Mouse (Mus musculus) midbrain, embryonic 13.5 days (tissue): ENCODE results near the gene Lsm4. TPM values are rescaled to one million over a fixed set of nuclear protein-coding genes. Genes with fewer than 3 reads are reported as not detected.

Experiments used
- ATAC-seq: fragments of 200-750 bp; cut with Nextera tagmentation; 2 replicates; pipeline ENCODE4 v1.8.0; 2017; ENCODE audit warnings: mild to moderate bottlenecking, moderate TSS enrichment, moderate library complexity
- H3K27ac ChIP-seq: fragments of 300-500 bp; sonication (generic); 2 replicates; pipeline ENCODE4 v1.5.1; 2015; ENCODE audit warnings: inconsistent platforms, mild to moderate bottlenecking, moderate library complexity
- H3K27me3 ChIP-seq: fragments of 300-500 bp; sonication (generic); 2 replicates; pipeline ENCODE4 v1.6.1; 2015; ENCODE audit warnings: mild to moderate bottlenecking, inconsistent platforms
- H3K36me3 ChIP-seq: fragments of 300-500 bp; sonication (generic); 2 replicates; pipeline ENCODE4 v1.6.1; 2015; ENCODE audit warnings: mild to moderate bottlenecking, inconsistent platforms
- H3K4me1 ChIP-seq: fragments of 300-500 bp; sonication (generic); replicated peaks from 2 replicates; pipeline ENCODE4 v1.6.1; 2015; ENCODE audit warnings: inconsistent platforms
- H3K4me2 ChIP-seq: fragments of 300-500 bp; sonication (generic); replicated peaks from 2 replicates; pipeline ENCODE4 v1.6.1; 2015; ENCODE audit warnings: moderate library complexity, mild to moderate bottlenecking, inconsistent platforms
- H3K4me3 ChIP-seq: fragments of 300-500 bp; sonication (generic); replicated peaks from 2 replicates; pipeline ENCODE4 v1.5.1; 2015; ENCODE audit warnings: mild to moderate bottlenecking, inconsistent platforms
- H3K9ac ChIP-seq: fragments of 300-500 bp; sonication (generic); replicated peaks from 2 replicates; pipeline ENCODE4 v1.6.1; 2015; ENCODE audit warnings: mild to moderate bottlenecking, inconsistent platforms
- H3K9me3 ChIP-seq: fragments of 300-500 bp; sonication (generic); 2 replicates; pipeline ENCODE4 v1.6.1; 2016; ENCODE audit warnings: mild to moderate bottlenecking, inconsistent platforms
- WGBS: fragments of 180-500 bp; shearing (Covaris S2); methylation state at CpG from one replicate; pipeline ENCODE4 v1.1.7; 2015; 5-methylcytosine and 5-hydroxymethylcytosine counted together
- polyA plus RNA-seq: library from polyadenylated mRNA; unstranded; fragments of >200 nt; fragmentation: Nextera tagmentation; extraction: Ambion mirVana; gene quantifications from 2 replicates; pipeline ENCODE4 v1.2.1, GENCODE M21; 2015

Gene Lsm4
- polyA plus RNA-seq, 1 experiment from 2014 or later, result 201 TPM

DNA sequence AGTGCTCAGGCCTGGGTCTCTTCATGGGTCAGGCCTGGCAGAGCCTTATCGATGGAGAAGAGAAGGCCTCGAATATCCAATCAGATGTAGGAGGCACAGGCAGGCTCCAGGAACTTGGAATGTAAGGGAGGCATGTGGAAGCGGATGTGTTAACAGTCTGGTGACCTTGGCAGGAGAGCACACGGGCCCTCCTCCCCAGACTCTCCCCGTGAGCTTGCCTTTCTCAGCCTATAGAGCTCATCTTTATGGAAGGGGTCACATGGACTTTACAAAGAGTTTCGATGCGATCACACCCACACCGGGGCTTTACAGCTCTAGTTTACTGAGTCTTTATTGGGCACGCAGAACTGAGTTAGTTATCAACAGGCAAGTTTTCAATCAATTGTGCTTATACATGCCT, 34.3 kb upstream of the Lsm4 start:
- Histone ChIP-seq H3K9me3 (no peaks in the 10 kb centered on the region), H3K4me3 (no peak overlapping the region), H3K27ac (no peak overlapping the region), H3K27me3 (no peaks in the 10 kb centered on the region), H3K4me1 (peaks cover 11% of the 10 kb centered on the region), H3K4me2 (no peak overlapping the region), H3K36me3 (no peaks in the 10 kb centered on the region), H3K9ac (no peak overlapping the region)
- no peak for ATAC-seq
- 77% methylated on average over 9 of the region's 9 CpGs for WGBS

DNA sequence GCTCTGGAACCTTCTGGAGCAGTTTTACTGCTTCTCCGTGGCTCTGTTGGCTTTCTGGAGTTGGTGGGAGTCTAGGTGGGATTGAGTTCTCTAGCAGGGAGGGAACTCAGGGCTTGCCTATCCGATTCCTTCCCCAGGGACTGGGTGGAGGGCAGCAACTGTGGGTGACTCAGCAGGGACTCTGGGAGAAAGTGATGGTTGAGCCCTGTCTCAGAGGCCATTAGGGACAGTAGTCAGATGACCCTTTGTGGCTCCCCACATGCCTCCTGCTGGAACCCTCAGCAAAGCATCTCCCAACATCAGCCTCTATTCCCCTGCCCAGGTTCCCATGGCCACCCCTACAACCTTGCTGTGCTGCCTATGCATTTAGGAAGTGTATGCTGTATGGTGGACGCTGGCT, 30.0 kb upstream of the Lsm4 start:
- H3K9me3 ChIP-seq, result no peaks in the 10 kb centered on the region
- 61% methylated on average over 3 of the region's 3 CpGs for WGBS
- no peak overlapping the region for H3K9ac ChIP-seq
- H3K4me3 ChIP-seq, result no peak overlapping the region
- no peak for ATAC-seq
- no peak overlapping the region for H3K4me2 ChIP-seq
- no peaks in the 10 kb centered on the region for H3K27me3 ChIP-seq
- H3K27ac ChIP-seq, result no peak overlapping the region
- H3K4me1 ChIP-seq, result peaks cover 15% of the 10 kb centered on the region
- no peaks in the 10 kb centered on the region for H3K36me3 ChIP-seq

DNA sequence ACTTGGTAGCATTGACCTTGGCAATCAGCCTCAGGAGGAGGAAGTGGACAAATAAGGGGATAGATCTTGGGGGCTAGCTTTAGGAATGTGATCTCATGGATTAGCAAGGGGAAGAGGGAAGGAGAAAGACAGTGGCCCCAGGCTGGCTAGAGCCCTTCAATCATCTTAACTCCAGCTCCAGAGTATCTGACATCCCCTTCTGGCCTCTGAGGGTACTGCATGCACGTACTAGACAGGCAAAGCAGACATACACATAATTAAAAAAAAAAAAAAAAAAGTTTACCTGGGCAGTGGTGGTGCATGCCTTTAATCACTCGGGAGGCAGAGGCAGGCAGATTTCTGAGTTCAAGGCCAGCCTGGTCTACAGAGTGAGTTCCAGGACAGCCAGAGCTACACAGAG, 29.0 kb upstream of the Lsm4 start:
- H3K4me1 ChIP-seq, result peaks cover 22% of the 10 kb centered on the region
- no peak overlapping the region for H3K9ac ChIP-seq
- peaks cover under 1% of the 10 kb centered on the region; the same call in 1 of the 2 replicates for H3K36me3 ChIP-seq
- no peak for ATAC-seq
- H3K4me2 ChIP-seq, result no peak overlapping the region
- 91% methylated on average over 2 of the region's 2 CpGs for WGBS
- no peak overlapping the region for H3K4me3 ChIP-seq
- no peak overlapping the region for H3K27ac ChIP-seq
- no peaks in the 10 kb centered on the region for H3K9me3 ChIP-seq
- H3K27me3 ChIP-seq, result no peaks in the 10 kb centered on the region

DNA sequence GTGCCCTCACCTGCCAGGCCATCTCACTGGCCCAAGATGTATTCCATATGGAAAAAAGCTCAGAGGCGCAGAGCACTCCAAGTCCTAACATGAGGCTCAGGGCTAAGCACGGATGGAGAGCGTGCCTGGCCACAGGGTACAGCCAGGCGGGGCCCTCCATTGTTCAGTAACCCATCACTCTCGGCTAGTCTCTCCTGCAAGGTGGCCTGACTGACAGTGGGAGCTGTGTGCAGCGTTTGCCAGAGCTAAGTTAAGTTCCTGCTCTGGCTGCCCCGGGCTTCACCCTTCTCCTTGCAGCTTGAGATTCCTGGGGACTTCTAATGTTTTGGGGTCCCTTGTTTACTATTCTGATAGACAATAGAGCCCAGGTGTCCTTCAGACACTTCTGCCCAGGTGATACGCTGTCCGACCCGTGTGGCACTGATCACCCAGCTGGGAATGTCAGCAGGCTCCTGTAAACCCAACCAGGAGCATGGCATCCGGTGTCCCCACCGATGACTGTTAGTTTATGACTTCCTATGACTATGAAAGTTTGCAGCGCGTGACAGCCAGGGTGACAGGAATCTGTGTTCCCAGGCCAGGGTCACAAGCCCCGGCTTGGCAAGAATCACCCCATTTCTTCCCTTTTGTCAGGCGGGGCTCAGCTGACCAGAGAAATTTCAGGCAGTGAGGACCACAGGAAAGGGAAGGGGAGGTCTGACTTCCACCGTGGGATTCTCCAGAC, 27.4 kb upstream of the Lsm4 start:
- Histone ChIP-seq H3K4me1 (peaks cover 37% of the 10 kb centered on the region), H3K9me3 (no peaks in the 10 kb centered on the region), H3K4me3 (no peak overlapping the region), H3K9ac (no peak overlapping the region), H3K36me3 (peaks cover 15% of the 10 kb centered on the region), H3K4me2 (no peak overlapping the region), H3K27me3 (no peaks in the 10 kb centered on the region), H3K27ac (no peak overlapping the region)
- whole genome bisulfite sequencing, result 60% methylated on average over 17 of the region's 17 CpGs
- ATAC-seq, result no peak

DNA sequence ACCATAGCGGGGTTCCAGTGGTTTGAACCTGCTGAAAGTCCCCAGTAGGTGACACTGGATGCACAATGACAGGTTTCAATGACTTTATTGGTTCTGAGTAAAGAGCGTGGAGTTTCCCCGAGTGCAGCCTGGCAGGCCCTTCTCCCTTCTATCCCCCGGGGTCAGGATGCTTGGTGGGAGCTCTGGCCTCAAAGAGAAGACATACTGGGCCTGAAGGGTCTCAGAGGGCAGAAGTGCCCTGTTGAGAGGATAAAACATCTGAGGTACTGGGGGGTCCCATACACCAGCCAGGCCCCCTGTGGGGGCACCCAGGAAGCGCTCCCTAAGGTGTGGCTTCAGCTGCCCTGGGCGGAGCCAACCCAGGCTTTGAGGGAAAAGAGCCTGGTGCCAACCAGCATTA, 26.7 kb upstream of the Lsm4 start:
- Histone ChIP-seq H3K4me3 (no peak overlapping the region), H3K9me3 (no peaks in the 10 kb centered on the region), H3K27ac (no peak overlapping the region), H3K4me1 (peaks cover 37% of the 10 kb centered on the region), H3K27me3 (no peaks in the 10 kb centered on the region), H3K36me3 (peaks cover 22% of the 10 kb centered on the region), H3K9ac (no peak overlapping the region), H3K4me2 (no peak overlapping the region)
- no peak for ATAC-seq
- 76% methylated on average over 6 of the region's 6 CpGs for WGBS

DNA sequence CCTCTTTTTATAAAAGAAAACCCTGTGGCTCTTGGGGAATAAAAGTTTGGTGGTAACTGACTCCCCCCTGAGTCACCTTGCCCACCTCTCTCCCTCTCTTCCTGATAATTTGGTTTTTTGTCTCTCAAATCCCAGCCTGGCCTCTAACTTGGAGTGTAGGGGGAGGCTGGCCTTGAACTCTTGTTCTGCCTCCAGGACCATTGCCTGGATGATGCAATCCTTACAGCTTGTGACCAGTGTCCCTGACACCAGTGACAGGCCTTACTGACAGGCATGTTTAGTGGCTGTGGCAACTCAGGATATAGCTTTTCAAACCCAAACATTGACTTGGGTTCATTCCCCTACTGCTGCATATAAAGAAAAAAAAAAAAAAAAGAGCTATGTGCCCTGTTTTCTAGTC, 26.3 kb upstream of the Lsm4 start:
- peaks cover 26% of the 10 kb centered on the region for H3K36me3 ChIP-seq
- peaks cover 37% of the 10 kb centered on the region for H3K4me1 ChIP-seq
- H3K9me3 ChIP-seq, result no peaks in the 10 kb centered on the region
- no peaks in the 10 kb centered on the region for H3K27me3 ChIP-seq
- no peak overlapping the region for H3K9ac ChIP-seq
- H3K27ac ChIP-seq, result no peak overlapping the region
- ATAC-seq, result no peak
- no peak overlapping the region for H3K4me2 ChIP-seq
- no peak overlapping the region for H3K4me3 ChIP-seq

DNA sequence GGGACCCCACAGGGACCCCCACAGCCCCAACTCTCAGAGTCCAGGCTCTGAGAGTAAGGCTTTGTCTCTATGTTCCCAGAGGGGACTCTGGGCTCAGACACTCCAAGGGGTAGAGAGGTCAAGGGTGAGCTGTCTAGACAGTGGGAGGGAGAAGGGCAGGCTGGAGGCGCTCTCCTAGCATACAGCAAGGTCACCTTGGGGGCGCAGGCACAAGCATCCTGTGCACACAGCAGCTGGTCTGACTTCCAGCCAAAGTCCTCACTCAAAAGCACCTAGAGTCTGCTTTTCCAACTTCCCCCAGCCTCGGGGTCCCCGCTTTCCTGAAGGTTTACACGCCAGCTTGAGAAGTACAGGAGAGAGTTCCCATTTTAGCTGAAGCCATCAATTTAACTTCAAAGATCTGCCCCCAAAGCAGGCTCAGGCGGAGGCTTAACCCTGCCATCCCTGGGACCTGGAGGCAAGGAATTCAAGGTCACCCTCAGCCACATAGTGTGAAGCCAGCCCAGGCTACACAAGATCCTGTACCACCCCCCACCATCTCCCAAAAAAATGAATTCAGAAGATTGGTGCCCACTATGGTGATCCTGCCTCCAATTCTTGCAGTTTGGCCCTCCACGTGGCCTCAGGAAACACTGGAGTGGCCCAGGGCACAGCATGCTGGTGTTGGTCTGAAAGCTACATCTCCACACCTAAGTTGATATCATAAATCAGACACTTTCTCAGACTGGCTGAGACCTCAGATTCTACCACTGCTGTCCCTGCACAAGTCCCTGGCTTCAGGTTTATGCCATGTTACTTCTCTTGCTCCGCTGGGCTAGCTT, 25.5 kb upstream of the Lsm4 start:
- peak; percentile 18; the same call in 1 of the 2 replicates for ATAC-seq
- Histone ChIP-seq H3K4me3 (no peak overlapping the region), H3K4me2 (no peak overlapping the region), H3K27ac (peak overlapping the region; percentile 30; the same call in 1 of the 2 replicates), H3K36me3 (peaks cover 34% of the 10 kb centered on the region), H3K27me3 (no peaks in the 10 kb centered on the region), H3K9ac (peak overlapping the region; percentile 40; the same call in 1 of the 2 replicates), H3K4me1 (peaks cover 37% of the 10 kb centered on the region), H3K9me3 (no peaks in the 10 kb centered on the region)
- WGBS, result 57% methylated on average over 8 of the region's 8 CpGs

DNA sequence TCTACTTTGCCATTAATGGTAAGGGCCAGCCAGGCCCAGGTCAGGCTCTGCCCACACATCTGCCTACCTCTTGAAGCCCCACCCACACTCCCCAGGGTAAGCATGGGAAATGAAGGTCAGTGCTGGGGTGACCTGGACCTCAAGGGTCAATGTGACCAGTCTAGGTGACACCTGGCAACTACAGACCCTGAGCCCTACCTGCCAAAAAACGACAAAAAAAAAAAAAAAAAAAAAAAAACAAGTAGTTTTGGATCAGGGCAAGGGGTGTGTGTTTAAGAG, 24.9 kb upstream of the Lsm4 start:
- Histone ChIP-seq H3K4me2 (no peak overlapping the region), H3K36me3 (peaks cover 34% of the 10 kb centered on the region), H3K27ac (peak overlapping the region; percentile 30; the same call in 1 of the 2 replicates), H3K9me3 (no peaks in the 10 kb centered on the region), H3K9ac (no peak overlapping the region), H3K4me1 (peaks cover 37% of the 10 kb centered on the region), H3K4me3 (no peak overlapping the region), H3K27me3 (no peaks in the 10 kb centered on the region)
- ATAC-seq, result no peak
- 22% methylated on average over 1 of the region's 1 CpGs for WGBS

DNA sequence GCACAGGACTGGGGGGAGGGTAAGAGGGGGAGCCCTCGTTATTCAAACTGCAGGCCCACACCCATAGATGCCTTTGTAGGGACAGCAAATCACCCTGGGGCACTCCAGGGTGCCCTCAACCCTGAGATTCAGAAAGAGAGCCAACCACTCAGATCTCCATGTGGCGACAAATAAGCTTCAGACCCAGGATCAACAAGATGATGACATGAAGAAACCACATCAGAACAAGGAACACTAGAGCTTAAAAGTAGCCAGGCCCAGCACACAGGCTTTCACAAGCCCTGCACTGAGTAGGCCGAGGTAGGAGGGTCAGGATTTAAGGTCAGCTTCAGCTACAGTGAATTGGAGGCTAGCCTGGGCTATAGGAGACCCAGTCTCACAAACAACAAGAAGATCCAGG, 24.1 kb upstream of the Lsm4 start:
- H3K27ac ChIP-seq, result peak overlapping the region; percentile 61
- H3K4me1 ChIP-seq, result peaks cover 42% of the 10 kb centered on the region
- H3K4me2 ChIP-seq, result no peak overlapping the region
- 72% methylated on average over 3 of the region's 3 CpGs for WGBS
- no peak overlapping the region for H3K4me3 ChIP-seq
- H3K9ac ChIP-seq, result no peak overlapping the region
- H3K36me3 ChIP-seq, result peaks cover 34% of the 10 kb centered on the region
- H3K27me3 ChIP-seq, result no peaks in the 10 kb centered on the region
- peak; percentile 22 for ATAC-seq
- H3K9me3 ChIP-seq, result no peaks in the 10 kb centered on the region

DNA sequence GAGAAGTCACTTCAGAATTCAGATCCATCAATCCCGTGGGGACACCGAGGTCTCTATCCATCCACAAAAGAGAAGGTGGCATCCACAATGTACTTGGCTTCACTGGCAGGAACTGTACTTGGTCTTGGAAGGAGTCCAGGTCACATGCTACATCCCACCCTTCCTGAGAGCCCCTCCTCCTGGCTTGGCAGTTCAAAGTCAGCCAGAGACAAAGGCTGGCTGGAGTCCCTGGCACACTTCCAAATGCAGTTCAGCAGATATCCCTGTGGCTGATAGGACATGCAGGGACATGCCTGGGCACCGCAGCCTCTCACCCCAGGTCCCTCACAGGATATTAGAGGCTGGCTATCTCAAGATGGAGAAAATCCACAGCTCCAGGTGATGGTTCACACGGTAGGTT, 23.7 kb upstream of the Lsm4 start:
- WGBS, result 64% methylated on average over 4 of the region's 4 CpGs
- peak; percentile 60 for ATAC-seq
- Histone ChIP-seq H3K9ac (no peak overlapping the region), H3K4me3 (no peak overlapping the region), H3K9me3 (no peaks in the 10 kb centered on the region), H3K36me3 (peaks cover 37% of the 10 kb centered on the region), H3K27ac (peak overlapping the region; percentile 75), H3K27me3 (no peaks in the 10 kb centered on the region), H3K4me2 (no peak overlapping the region), H3K4me1 (peaks cover 45% of the 10 kb centered on the region)

DNA sequence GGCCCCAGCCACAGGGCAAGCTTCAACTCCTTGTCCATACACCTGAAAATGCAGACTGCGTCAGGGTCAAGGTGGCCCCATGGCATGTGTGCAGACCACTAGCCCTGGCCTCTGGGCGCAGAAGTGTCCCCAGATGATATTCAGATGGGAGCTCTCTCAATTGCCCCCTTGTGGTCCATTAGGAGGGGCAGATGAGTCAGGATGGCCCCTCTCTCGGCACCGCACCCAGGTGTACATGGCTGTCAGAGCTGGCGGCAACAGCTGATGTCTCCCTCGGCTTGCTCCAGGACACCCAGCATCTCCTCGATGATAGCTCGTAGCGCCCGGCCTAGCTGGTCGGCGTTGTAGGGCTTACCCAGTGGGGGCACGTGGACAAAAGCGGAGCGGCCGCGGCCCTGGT, 22.7 kb upstream of the Lsm4 start:
- Histone ChIP-seq H3K36me3 (peaks cover 44% of the 10 kb centered on the region), H3K4me3 (no peak overlapping the region), H3K27ac (peak overlapping the region; percentile 75), H3K9ac (no peak overlapping the region), H3K4me1 (peaks cover 55% of the 10 kb centered on the region), H3K27me3 (no peaks in the 10 kb centered on the region), H3K9me3 (no peaks in the 10 kb centered on the region), H3K4me2 (no peak overlapping the region)
- no peak for ATAC-seq
- WGBS, result 95% methylated on average over 17 of the region's 17 CpGs

DNA sequence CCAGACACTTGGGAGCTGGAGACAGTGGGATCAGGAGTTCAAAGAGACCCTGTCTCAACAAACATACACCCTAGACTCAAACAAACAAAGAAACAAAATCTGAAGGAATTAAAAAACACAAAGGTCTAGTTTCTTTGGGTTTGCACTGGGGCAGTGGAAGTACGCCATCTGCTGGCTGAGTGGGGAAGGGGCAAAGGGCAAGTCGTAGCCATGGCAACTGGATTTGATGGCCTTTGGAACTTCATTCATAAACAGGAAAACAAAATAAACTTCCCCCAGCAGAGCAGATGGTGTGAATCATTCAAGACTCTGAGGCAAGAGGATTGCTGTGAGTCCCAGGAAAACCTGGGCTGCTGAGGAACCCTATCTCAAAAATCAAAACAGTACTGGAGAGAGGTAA, 19.8 kb upstream of the Lsm4 start:
- Histone ChIP-seq H3K27ac (no peak overlapping the region), H3K9me3 (no peaks in the 10 kb centered on the region), H3K36me3 (peaks cover 49% of the 10 kb centered on the region), H3K27me3 (no peaks in the 10 kb centered on the region), H3K4me3 (no peak overlapping the region), H3K4me2 (no peak overlapping the region), H3K9ac (no peak overlapping the region), H3K4me1 (peaks cover 65% of the 10 kb centered on the region)
- no peak for ATAC-seq
- WGBS, result 60% methylated on average over 2 of the region's 2 CpGs
